Mouse (Mus musculus) limb, embryonic 11.5 days (tissue): ENCODE measurements at regions not wholly inside any gene's neighbourhood (a gene's known extent, or its start where the extent isn't known, plus 50 kb on each side); places are given as distances from the start of the nearest gene placed in this dataset.

Source experiments
- ATAC-seq: fragments of 200-750 bp; cut with Nextera tagmentation; 2 replicates; pipeline ENCODE4 v1.8.0; 2017; ENCODE audit warnings: low read depth; ENCODE audit not compliant: insufficient number of reproducible peaks, low FRiP score, low TSS enrichment
- DNase-seq: peaks from one replicate; pipeline ENCODE4 v3.0.0-alpha.2; 2015; ENCODE audit warnings: low spot score
- H3K27ac ChIP-seq: fragments of 300-500 bp; sonication (generic); replicated peaks from 2 replicates; pipeline ENCODE4 v1.5.1; 2014; ENCODE audit warnings: low read depth, mild to moderate bottlenecking, low read length
- H3K27me3 ChIP-seq: fragments of 300-500 bp; sonication (generic); 2 replicates; pipeline ENCODE4 v1.6.1; 2014; ENCODE audit warnings: mild to moderate bottlenecking, low read length, mixed read lengths; ENCODE audit not compliant: control insufficient read depth, insufficient read depth
- H3K36me3 ChIP-seq: fragments of 300-500 bp; sonication (generic); 2 replicates; pipeline ENCODE4 v1.6.1; 2014; ENCODE audit warnings: mild to moderate bottlenecking, low read length, moderate library complexity, mixed read lengths; ENCODE audit not compliant: control insufficient read depth, insufficient read depth
- H3K4me1 ChIP-seq: fragments of 300-500 bp; sonication (generic); 2 replicates; pipeline ENCODE4 v1.6.1; 2014; ENCODE audit warnings: low read length, mixed read lengths; ENCODE audit not compliant: control insufficient read depth, insufficient read depth
- H3K4me2 ChIP-seq: fragments of 300-500 bp; sonication (generic); 2 replicates; pipeline ENCODE4 v1.6.1; 2014; ENCODE audit warnings: low read depth, mild to moderate bottlenecking, moderate library complexity; ENCODE audit not compliant: severe bottlenecking
- H3K4me3 ChIP-seq: fragments of 300-500 bp; sonication (generic); 2 replicates; pipeline ENCODE4 v1.5.1; 2014; ENCODE audit warnings: low read depth, low read length
- H3K9ac ChIP-seq: fragments of 300-500 bp; sonication (generic); 2 replicates; pipeline ENCODE4 v1.6.1; 2014; ENCODE audit warnings: mild to moderate bottlenecking, low read length
- H3K9me3 ChIP-seq: fragments of 300-500 bp; sonication (generic); 2 replicates; pipeline ENCODE4 v1.6.1; 2016; ENCODE audit warnings: low read length; ENCODE audit not compliant: control insufficient read depth
- WGBS: fragments of 180-500 bp; shearing (Covaris S2); extraction: QIAGEN DNeasy Blood & Tissue Kit; methylation state at CpG from one replicate; pipeline ENCODE4 v1.1.7; 2014; 5-methylcytosine and 5-hydroxymethylcytosine counted together

DNA sequence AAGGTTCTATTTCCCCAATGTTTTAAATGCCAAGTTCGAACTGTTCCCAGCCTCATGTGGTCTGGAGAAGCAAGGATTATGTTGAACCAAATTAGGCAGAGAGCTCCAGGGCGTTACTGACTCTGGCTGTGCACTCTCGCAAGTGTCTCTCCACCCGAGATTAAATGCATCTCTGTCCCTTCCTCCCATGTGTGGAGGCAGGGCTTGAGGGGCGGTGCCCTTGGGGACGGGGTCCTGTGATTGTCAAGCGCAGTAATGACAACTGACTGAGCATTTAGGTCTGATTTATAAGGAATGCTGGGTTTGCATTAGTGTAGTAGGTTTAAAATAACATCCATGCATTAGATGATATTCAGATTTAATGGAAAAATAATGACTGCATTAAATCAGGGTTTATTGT is 65.6 kb upstream of the Ntrk2 start:
- Histone ChIP-seq H3K4me3 (no peak overlapping the region), H3K27ac (no peak overlapping the region), H3K36me3 (no peaks in the 10 kb centered on the region), H3K9me3 (no peaks in the 10 kb centered on the region), H3K9ac (no peak overlapping the region), H3K27me3 (no peaks in the 10 kb centered on the region), H3K4me2 (no peak overlapping the region), H3K4me1 (no peaks in the 10 kb centered on the region)
- ATAC-seq, result no peak
- no peak for DNase-seq
- 62% methylated on average over 7 of the region's 7 CpGs for WGBS

DNA sequence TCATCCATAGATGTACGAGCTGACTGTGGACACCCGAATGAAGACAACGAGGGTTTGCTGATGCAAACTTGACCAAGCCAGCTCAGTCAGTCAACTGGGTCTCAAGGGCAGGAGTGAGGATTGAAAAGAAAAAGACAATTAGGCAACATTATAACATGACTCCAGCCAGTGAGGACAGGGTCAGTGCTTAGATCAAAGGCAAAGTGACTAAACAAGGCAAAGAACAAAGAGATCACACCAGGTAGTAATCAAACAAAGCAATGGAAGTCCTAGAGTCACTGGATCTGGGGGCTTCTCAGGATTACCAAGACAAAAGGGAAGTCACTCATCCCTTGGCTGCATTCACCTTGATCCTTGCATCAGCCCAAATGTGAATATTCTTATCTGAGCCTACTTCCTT is 60.3 kb upstream of the Ntrk2 start:
- H3K4me1 ChIP-seq, result no peaks in the 10 kb centered on the region
- no peak overlapping the region for H3K27ac ChIP-seq
- H3K27me3 ChIP-seq, result no peaks in the 10 kb centered on the region
- H3K9me3 ChIP-seq, result no peaks in the 10 kb centered on the region
- 87% methylated on average over 3 of the region's 3 CpGs for WGBS
- no peaks in the 10 kb centered on the region for H3K36me3 ChIP-seq
- H3K9ac ChIP-seq, result no peak overlapping the region
- DNase-seq (no peak), ATAC-seq (no peak)
- H3K4me3 ChIP-seq, result no peak overlapping the region
- no peak overlapping the region for H3K4me2 ChIP-seq

- no peaks in the 10 kb centered on the region for H3K36me3 ChIP-seq
- no peak overlapping the region for H3K9ac ChIP-seq
Measured at GRCm38 (mm10) chr13:58747685-58748084, 58.7 kb upstream of the Ntrk2 start.

GRCm38 (mm10) chr13:58756125-58756524 is 50.2 kb upstream of the Ntrk2 start:
- WGBS, result 64% methylated on average over 6 of the region's 6 CpGs
- no peaks in the 10 kb centered on the region for H3K27me3 ChIP-seq
- H3K36me3 ChIP-seq, result no peaks in the 10 kb centered on the region
- no peak overlapping the region for H3K4me2 ChIP-seq
- H3K4me1 ChIP-seq, result no peaks in the 10 kb centered on the region
- no peak overlapping the region for H3K9ac ChIP-seq
- no peaks in the 10 kb centered on the region for H3K9me3 ChIP-seq
- no peak for DNase-seq
- no peak for ATAC-seq
- H3K27ac ChIP-seq, result no peak overlapping the region
- no peak overlapping the region for H3K4me3 ChIP-seq

More at GRCm38 (mm10) chr13:58747685-58748084, 58.7 kb upstream of the Ntrk2 start:
- DNase-seq (no peak), ATAC-seq (no peak)
- Histone ChIP-seq H3K9me3 (no peaks in the 10 kb centered on the region), H3K4me2 (no peak overlapping the region), H3K27me3 (no peaks in the 10 kb centered on the region), H3K27ac (no peak overlapping the region), H3K4me3 (no peak overlapping the region), H3K4me1 (no peaks in the 10 kb centered on the region)
- 95% methylated on average over 6 of the region's 6 CpGs for whole genome bisulfite sequencing
